Mouse (Mus musculus) testis, adult 10 weeks (tissue): ENCODE data around the gene Gm6676. TPM values are rescaled to one million over a fixed set of nuclear protein-coding genes. Genes with fewer than 3 reads are reported as not detected.

Experiments used
- polyA plus RNA-seq: library from polyadenylated mRNA; stranded (reverse); fragments of 350-450 nt; fragmentation: Illumina TruSeq; extraction: RNeasy Lipid Tissue Mini Kit (QIAGEN cat#74804); gene quantifications from one replicate; pipeline ENCODE4 v1.2.3, GENCODE M21; 2014; ENCODE audit warnings: low read depth, low replicate concordance

Gene Gm6676
- 4.1 TPM for polyA plus RNA-seq

GRCm38 (mm10) chr14:7125312-7125711, at the start of gene Gm6676:
Gm6676 (minus strand) TSS chr14:7125412.

GRCm38 (mm10) chr14:7174483-7174971, 49.3 kb upstream of the Gm6676 start, which contains the start of gene Gm3512:
Gm3512 (minus strand) TSS chr14:7174533.

DNA sequence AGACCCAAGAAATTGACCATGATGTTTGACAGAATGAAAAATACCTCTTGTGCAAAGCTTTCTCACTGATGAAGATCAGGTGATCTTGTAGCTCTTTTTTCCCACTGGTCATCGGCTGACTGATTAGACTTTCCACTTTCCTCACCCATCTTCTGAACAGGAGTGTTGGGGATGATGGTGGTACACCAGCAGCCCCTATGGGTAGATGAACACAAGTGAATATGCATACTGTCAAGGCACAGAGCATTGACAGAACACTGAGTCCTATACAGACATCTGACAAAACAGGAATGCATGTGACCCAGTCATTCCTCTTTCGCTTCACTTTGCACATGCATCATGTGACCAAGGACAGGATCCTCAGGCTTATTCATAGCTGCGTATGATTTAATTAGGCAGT, 24.7 kb downstream of the Gm6676 start, which contains the start of gene Gm3696:
TSS of gene Gm3696 (minus strand) at position 101 of the 400 bp plus-strand sequence.

Other genes starting within 250 kb of the Gm6676 start
- 2.4 TPM for gene Gm3667, start 235.4 kb downstream of the Gm6676 start, polyA plus RNA-seq
- gene Gm6356, start 151.6 kb downstream of the Gm6676 start, polyA plus RNA-seq = 5.9 TPM
- gene Gm10406, start 98.0 kb downstream of the Gm6676 start, polyA plus RNA-seq = 0.18 TPM
- 25.4 TPM for gene Gm3685, start 80.4 kb downstream of the Gm6676 start, polyA plus RNA-seq
- 6.2 TPM for gene Gm3696, start 24.8 kb downstream of the Gm6676 start, polyA plus RNA-seq
- gene Gm3512, start 49.1 kb upstream of the Gm6676 start, polyA plus RNA-seq = 4.8 TPM
- 4.1 TPM for gene Gm16434, start 69.1 kb upstream of the Gm6676 start, polyA plus RNA-seq
- gene Gm3727, start 139.3 kb upstream of the Gm6676 start, polyA plus RNA-seq = not detected
- gene Gm3739, start 189.6 kb upstream of the Gm6676 start, polyA plus RNA-seq = 2.8 TPM
- 69.6 TPM for gene Gm5797, start 207.0 kb upstream of the Gm6676 start, polyA plus RNA-seq
- 14.2 TPM for gene Gm8374, start 239.7 kb upstream of the Gm6676 start, polyA plus RNA-seq